Mouse (Mus musculus): ENCODE measurements around the gene Hist1h2ai.
A peak's percentile ranks its signal among the peaks of the same experiment; 100 is the strongest.

Hist1h2ai gene

DNA sequence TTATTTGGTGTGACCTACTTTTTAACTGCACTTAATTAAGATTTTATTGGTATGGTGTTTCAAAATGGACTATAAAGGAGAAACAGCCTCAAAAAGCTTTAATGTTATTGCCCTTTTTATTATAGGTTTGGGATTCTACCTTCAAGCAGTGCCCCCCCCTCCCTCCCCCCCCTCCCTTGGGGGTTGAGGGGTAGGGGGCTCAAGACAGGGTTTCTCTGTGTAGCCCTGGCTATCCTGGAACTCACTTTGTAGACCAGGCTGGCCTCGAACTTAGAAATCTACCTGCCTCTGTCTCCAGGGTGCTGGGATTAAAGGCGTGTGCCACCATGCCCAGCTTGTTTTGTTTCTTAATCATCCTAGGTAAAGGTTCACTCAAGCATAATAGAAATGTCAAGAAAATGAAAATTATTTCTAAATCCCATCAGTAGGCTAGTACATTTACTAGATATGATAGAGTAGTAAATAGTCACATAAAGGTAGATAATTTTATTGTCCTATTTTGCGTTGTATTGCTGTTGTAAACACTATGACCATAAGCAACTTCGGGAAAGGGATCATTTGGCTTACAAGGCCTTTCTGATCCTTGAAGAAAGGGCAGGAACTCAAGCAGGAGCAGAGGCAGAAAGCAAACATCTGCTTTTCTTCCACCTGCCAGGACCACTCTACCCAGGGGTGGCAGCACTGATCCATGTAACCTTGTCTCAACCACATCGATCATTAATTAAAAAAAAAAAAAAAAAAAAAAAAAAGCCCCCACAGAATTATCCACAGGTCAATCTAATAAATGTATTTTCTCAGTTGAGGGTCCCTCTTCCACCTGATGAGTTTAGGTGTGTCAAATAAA is 7.0 kb downstream of the Hist1h2ai start:
- DNase-seq (ENCODE audit: extremely low read depth, insufficient read length, low spot score): peak; percentile 37

DNA sequence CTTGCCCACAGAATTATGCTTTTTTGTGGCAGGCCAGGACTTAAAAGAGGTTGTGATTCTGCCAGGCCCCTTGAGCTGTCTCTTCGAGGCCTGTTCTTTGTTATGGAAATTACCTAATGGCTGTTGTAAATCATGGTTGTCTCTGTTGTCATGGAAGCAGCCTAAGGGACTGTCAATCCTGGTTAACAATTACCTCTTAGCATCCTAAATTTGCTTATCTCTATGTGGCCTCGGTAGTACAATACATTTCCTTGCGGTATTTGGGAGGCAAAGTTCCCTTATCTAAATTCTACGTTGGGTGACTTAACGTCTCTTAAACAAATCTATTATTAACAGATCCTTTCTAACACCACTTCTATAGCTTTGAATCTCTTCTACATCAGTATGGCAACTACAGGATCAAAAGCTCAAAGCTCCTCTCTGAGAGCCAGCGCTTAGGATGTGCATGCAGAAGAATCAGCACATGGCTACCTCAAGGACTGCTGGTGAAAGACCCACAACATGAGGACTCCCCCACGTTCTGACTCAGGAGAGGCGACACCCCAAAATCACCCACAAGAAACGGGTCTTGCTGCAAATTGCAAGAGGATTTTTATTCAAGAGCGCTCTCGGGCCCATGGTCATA is 11.8 kb downstream of the Hist1h2ai start:
- DNase-seq (ENCODE audit: extremely low read depth, insufficient read length, low spot score): no peak

DNA sequence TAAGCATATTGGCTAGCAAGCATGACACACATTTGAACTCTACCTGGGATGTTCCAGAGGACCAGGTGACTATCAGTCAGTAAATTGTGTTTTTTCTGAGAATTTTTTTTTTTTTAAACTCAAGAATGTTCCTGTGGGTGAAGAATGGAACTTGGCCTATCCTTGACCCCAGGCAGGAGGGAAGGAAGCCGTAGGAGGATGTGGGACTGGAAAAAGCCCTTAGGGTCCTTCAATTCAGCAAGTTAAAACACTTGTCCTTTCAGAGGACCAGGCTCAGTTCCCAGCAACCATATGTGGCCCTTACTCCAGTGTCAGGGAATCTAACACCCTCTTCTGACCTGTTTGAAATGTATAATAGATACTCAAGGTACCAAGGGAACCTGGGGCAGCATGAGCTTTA is 13.3 kb downstream of the Hist1h2ai start:
- no peak for DNase-seq (ENCODE audit: extremely low read depth, insufficient read length, low spot score)

DNA sequence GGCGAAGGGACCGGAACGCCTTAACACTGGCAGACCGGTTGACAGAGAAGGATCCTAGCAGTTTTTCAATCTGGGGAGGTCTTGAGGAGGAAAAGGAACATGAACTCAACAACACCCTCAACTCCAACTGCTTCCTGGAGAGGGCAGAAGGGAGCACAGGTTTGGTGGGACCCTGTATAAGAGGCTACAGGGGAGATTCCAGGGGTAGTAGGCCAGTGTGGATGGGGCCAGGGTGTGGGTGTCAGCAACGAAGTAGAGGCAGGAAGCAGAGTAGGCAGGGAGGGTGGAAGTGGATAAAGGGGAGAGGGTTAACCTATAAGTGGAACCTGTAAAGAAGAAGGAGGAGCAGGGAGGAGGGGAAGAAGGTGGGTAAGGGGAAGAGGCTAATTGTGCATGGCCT is 17.2 kb downstream of the Hist1h2ai start:
- DNase-seq (ENCODE audit: extremely low read depth, insufficient read length, low spot score): peak; percentile 52

DNA sequence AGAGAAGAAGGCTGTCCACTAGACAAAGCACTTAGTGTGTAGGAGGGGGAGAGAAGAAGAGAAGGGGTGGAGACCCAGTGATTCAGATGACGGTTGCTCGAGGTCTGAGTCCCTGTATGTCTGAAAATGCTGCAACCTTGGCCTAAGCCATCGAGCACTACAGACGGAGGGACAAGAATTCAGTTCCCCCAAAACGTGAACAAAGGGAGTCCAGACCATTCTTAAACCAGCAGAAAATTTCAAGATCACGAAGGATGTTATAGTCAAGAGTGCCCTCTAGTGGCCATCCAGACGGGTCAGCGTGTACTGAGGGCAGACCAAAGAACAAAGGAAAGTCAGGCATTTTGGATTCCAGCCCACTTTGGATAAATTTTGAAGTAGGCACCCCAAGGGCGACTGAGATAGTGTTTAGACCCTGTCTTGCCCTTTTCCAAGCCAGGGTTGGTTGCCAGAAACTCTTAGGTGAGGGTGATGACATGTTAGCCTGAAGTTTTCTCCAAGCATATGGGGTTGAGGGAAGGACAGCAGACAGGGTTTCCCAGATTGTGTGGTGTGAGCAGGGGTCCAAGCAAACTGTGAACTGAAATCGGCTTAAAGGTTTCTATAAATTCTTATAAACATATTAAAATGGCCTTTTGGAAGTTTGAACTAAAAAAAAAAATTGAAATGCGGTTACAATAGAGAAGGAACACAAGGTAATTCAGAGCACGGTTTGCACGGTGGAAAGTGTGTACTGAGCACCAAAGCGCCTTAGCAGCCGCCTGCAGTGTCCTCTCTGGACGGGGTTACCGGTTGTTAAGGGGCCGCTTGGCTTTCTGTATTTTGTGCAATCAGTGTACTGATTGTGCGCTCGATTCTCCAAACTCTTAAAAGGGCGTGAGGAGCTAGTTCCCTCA is 18.0 kb downstream of the Hist1h2ai start:
- DNase-seq (ENCODE audit: extremely low read depth, insufficient read length, low spot score): peak; percentile 69

DNA sequence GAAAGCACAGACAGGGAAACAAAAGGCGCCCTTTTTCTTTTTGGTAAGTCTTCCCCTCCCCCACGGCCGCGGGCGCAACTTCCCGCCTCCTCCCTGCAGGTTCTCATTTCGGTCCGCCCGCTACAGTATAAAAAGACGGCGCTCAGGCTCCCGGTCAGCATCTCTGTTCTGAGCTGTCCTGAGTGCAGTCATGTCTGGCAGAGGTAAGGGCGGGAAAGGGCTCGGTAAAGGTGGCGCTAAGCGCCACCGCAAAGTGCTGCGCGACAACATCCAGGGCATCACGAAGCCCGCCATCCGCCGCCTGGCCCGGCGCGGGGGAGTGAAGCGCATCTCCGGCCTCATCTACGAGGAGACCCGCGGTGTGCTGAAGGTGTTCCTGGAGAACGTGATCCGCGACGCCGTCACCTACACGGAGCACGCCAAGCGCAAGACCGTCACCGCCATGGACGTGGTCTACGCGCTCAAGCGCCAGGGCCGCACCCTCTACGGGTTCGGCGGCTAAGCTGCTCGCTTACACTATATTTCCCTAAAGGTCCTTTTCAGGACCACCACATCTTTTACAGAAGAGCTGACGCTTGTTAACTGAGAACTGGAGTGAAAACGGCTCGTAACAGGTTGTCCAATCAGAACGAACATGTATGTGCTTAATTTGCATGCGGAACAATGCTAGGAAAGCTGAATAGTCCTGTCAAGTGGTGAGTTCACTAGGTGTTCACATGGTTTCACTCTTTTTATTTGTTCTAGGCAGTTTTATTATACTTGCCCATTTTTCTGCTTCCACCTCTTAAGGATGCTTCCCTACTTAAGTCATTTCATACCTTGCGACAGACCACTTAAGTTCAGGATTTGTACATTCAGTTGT is 18.9 kb downstream of the Hist1h2ai start, which contains the start of gene Hist1h4j:
Gene Hist1h4j, plus strand, starts transcription at position 159 of the 862 bp plus-strand sequence.
- DNase-seq (ENCODE audit: extremely low read depth, insufficient read length, low spot score): peak; percentile 97

DNA sequence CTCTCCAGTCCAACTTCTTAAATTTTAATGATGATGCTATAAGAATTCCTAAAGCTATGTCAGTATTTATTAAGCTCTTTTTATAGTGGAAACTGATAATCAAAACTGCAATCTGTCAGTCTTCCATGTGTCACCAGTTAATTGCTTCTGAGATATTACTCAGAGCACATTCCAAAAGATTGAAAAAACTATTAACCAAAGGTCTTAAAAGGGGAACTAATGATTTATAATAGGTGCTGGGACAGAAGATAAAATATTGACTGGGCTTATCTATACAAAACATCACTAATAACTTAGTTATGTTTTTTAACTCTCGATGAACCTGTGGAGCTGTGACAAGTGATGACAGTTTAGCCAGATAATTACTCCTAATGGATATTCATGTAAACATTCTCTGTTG is 28.8 kb downstream of the Hist1h2ai start:
- no peak for DNase-seq (ENCODE audit: extremely low read depth, insufficient read length, low spot score)

DNA sequence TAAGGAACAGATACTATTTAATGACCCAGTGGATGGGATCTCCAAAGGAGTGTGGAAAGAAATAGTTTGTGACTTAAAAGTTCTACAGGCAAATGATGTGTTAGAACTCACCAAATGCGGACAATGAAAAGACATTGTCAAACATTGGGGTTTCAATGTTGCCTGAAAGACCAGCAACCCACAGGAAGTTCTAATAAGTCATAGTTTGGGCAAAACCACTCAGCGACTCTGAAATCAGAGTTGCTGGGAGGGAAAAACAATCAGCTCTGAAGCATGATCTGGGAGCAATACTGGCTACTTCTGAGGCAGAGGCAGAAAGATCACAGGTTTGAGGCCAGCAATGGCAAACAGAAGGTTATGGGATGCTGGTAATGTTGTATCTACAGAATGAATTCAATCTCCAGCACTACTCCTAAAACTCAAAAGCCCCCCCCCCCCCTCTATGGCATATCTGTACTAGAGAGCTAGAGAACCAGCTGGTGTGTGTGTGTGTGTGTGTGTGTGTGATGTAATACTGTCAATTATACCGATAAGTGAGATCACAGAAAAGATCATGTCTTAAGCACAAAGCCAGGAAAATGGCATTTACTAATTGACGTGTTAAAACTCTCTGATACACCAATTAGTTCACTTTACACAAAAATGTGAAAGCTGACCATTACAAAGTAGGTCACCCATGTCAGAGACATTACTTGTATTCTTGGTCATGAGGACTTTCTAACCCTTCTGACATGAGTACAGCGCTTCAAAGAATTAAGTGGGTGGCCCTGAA is 33.4 kb downstream of the Hist1h2ai start:
- DNase-seq (ENCODE audit: extremely low read depth, insufficient read length, low spot score): no peak

DNA sequence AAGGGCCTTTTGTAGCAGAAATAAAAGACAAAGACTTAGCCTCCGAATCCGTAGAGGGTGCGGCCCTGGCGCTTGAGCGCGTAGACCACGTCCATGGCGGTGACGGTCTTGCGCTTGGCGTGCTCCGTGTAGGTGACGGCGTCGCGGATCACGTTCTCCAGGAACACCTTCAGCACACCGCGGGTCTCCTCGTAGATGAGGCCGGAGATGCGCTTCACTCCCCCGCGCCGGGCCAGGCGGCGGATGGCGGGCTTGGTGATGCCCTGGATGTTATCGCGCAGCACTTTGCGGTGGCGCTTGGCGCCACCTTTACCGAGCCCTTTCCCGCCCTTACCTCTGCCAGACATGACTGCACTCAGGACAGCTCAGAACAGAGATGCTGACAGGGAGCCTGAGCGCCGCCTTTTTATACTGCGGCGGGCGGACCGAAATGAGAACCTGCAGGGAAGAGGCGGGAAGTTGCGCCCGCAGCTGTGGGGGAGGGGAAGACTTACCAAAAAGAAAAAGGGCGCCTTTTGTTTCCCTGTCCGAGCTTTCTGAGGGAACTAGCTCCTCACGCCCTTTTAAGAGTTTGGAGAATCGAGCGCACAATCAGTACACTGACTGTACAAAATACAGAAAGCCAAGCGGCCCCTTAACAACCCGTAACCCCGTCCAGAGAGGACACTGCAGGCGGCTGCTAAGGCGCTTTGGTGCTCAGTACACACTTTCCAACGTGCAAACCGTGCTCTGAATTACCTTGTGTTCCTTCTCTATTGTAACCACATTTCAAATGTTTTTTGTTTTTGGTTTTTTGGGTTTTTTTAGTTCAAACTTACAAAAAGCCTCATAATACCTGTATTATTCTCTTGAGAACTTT is 34.2 kb downstream of the Hist1h2ai start, which contains the start of gene Hist1h4k:
Gene Hist1h4k, minus strand, starts transcription at position 347 of the 859 bp plus-strand sequence.
- peak; percentile 94 for DNase-seq (ENCODE audit: extremely low read depth, insufficient read length, low spot score)

DNA sequence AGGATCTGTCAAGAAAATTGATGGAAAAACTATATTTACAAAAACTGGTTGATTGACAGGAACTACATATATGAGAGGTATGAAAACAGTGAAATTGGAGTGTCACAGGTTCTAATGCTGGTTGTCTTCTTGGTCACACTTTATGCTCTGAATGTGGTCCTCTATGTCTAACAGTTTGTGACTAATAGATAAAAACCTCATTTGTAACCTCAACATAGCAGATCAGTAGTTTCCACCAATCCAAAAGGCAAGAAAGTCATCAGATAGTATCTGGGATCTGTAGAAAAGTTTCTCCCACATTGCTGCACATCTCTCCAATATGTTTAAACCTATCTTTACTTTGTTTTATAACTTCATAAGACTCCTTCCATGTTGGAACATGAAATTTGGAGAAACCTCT is 35.2 kb downstream of the Hist1h2ai start:
- peak; percentile 37 for DNase-seq (ENCODE audit: extremely low read depth, insufficient read length, low spot score)

DNA sequence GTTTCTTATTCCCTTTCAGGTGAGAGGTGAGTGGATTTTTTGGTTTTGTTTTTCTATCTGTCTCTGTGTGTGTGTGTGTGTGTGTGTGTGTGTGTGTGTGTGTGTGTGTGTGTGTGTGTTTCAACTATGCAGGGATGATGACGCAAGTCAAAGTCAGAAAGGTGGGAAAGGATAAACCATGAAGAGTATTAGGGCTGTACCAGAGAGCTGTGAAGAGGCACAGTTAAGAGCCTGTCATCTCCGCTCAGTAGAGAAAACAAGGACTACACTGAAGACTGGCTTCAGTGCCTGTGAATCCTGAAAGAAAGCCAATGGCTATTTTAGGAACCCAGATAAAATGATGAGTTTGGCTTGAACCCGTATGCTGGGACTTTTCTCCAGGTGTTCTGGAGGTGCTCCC is 35.6 kb downstream of the Hist1h2ai start:
- DNase-seq (ENCODE audit: extremely low read depth, insufficient read length, low spot score): peak; percentile 46

DNA sequence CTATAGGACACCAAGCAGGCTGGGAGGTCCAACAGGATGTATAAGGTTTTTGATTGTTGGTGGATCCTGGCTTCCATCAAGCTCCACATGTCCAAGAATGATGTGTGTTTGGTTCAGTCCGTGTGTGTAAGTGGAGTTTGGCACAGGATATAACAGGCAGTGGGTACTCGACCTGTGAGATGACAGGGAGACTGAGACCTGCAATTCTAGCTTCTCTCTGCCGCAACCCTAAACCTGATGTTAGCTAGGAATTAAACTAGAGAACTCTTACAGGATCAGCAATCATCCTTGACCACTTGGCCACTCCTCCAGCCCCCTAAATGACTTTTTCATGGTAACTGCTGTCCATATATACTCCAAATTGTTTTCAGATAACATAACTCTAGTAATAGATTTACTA is 36.1 kb downstream of the Hist1h2ai start:
- DNase-seq (ENCODE audit: extremely low read depth, insufficient read length, low spot score): peak; percentile 51

DNA sequence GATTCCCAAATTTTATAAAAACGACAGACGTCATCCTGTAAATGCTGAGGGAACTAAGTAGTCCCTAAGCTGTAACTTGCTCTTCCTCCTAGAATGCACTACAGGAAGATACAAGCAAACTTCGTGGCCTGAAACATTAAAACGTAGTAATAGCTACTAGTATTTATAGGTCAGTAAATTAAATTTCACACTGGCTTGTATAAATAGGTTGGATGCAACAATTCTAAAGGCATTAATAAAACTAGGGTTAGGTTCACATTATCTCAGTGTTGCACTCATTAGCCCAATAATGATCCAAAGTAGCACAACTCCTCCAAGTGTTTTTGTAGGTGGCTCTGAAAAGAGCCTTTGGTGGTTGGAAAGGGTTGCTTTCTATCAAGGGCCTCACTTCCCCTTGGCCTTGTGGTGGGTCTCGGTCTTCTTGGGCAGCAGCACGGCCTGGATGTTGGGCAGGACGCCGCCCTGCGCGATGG is 36.9 kb downstream of the Hist1h2ai start:
- no peak for DNase-seq (ENCODE audit: extremely low read depth, insufficient read length, low spot score)

DNA sequence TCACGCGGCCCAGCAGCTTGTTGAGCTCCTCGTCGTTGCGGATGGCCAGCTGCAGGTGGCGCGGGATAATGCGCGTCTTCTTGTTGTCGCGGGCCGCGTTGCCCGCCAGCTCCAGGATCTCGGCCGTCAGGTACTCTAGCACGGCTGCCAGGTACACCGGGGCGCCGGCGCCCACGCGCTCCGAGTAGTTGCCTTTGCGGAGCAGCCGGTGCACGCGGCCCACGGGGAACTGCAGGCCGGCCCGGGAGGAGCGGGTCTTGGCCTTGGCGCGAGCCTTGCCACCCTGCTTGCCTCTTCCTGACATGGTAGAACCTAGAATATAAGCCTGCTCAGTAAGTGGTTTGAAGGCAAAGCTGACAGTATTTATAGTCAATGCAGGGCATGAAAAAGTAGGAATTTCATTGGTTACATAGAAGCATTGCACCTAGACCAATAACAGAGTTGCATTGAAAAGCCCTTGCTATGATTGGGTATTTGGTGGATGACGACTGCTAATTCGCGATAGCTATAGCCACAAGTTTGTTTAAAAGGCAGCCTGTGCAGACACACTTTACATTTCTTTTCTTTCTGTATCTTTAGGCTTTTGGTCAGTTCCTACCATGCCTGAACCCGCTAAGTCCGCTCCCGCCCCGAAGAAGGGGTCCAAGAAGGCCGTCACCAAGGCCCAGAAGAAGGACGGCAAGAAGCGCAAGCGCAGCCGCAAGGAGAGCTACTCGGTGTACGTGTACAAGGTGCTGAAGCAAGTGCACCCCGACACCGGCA is 37.5 kb downstream of the Hist1h2ai start, which contains the start of the genes Hist1h2ak and Hist1h2bn:
Gene Hist1h2ak, minus strand, starts transcription at position 304 of the 762 bp plus-strand sequence.
Gene Hist1h2bn, plus strand, starts transcription at position 600 of the 762 bp plus-strand sequence.
- peak; percentile 95 for DNase-seq (ENCODE audit: extremely low read depth, insufficient read length, low spot score)

DNA sequence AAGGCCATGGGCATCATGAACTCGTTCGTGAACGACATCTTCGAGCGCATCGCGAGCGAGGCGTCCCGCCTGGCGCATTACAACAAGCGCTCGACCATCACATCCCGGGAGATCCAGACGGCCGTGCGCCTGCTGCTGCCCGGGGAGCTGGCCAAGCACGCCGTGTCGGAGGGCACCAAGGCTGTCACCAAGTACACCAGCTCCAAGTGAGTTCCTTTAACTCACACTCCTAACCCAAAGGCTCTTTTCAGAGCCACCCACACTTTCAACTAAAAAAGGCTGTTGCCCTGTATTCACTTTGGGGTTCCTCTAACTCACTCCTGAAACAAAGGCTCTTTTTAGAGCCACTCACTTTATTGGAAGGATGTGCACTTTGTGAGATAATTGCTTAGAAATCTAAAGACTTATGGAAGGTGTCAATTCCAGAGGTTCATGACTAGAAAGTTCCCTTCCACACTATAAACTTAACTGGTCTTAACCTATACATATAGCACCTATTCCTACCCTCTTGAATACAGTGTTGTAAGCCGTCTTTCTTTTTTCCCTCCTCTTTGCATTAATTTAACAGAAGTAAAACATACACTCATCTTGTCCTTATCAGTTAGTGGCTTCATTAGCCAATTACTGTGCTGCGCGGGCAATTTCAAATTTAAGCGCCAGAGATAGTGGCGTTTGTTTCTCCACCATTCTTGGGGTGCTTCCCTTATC is 38.2 kb downstream of the Hist1h2ai start:
- DNase-seq (ENCODE audit: extremely low read depth, insufficient read length, low spot score): peak; percentile 72

DNA sequence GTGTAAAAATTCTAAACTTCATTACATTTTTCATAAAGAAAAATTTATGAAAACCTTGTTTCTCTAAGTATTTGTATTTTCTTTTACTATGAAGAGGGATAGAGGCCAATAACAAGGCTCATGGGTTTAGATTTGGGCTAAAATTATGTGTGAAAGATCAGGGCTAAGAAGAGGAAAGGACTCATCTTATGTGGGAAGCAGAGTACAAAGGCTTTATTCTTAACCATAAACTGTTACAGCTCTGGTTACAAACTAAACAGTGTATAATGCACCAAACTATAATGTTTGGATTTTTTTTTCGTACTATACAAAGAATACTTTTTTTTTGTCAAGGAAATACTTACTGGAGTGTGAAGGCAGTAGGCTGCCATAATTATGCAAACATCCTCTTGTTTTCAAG is 39.5 kb downstream of the Hist1h2ai start:
- DNase-seq (ENCODE audit: extremely low read depth, insufficient read length, low spot score): no peak

All from 3134 (cell line).